Mouse (Mus musculus): Measurements from ENCODE around the gene Cdk18.
A peak's percentile ranks its signal among the peaks of the same experiment; 100 is the strongest.

Cdk18 gene

DNA sequence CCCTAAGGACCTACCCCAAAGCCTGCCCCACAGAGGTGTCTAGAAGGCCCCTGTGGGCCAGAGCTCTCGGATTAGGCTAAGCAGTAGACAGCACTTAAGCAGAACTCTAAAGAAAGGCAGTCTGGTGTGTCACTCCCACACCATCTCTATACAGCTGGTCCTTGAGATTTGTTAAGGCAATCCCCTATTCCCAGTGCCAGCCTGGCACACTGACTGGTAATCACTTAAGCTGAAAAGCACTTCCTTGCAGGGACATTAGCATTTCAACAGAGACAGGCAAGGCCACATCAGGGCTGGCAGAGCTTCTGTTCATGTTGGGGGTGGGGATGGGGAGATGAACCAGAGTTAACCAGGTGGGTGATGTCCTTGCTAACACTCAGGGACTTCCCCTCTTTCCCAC, 74.5 kb downstream of the Cdk18 start:
- ATAC-seq (ENCODE audit: low TSS enrichment) = peak; percentile 64

DNA sequence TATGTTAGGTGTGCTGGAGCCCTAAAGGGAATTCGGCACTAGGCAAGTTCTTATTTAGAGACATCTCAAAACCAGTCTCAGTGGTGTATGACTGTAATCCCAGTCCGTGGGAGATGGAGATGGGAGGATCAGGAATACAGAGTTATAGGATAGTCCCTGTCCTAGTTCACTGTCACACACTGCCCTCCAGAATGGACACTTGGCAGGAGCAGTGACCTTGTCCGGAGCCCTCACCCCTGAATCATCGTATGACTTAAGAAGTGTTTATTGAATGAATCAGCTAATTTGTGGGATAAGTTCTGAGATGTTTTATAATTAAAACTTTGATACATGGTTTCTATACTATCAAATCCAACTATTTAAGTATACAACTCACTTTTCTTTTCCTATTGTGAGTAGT, 76.4 kb downstream of the Cdk18 start:
- ATAC-seq (ENCODE audit: low TSS enrichment) = no peak

All from frontal cortex, adult (tissue).